Mouse (Mus musculus): ENCODE results near the gene Begain.

Begain gene

GRCm38 (mm10) chr12:109053020-109053806 is 14.8 kb downstream of the Begain start:
- no peak for DNase-seq (ENCODE audit: low spot score)

GRCm38 (mm10) chr12:109049949-109050348 is 18.1 kb downstream of the Begain start:
- DNase-seq (ENCODE audit: low spot score), result no peak

GRCm38 (mm10) chr12:109045581-109045980 is 22.4 kb downstream of the Begain start:
- no peak for DNase-seq (ENCODE audit: low spot score)

GRCm38 (mm10) chr12:109044497-109044896 is 23.5 kb downstream of the Begain start:
- peak; percentile 24 for DNase-seq (ENCODE audit: low spot score)

- no peak for DNase-seq (ENCODE audit: low spot score)
These were observed 28.7 kb downstream of the Begain start for GRCm38 (mm10) chr12:109039311-109039710.

- DNase-seq (ENCODE audit: low spot score), result peak; percentile 61
These were observed 29.7 kb downstream of the Begain start for GRCm38 (mm10) chr12:109038179-109038819.

- DNase-seq (ENCODE audit: low spot score), result no peak
These were observed 31.0 kb downstream of the Begain start for GRCm38 (mm10) chr12:109037026-109037425.

- DNase-seq (ENCODE audit: low spot score), result no peak
These were observed 44.2 kb downstream of the Begain start for GRCm38 (mm10) chr12:109023780-109024179.

- DNase-seq (ENCODE audit: low spot score), result no peak
These were observed 45.1 kb downstream of the Begain start for GRCm38 (mm10) chr12:109022966-109023365.

- no peak for DNase-seq (ENCODE audit: low spot score)
These were observed 45.8 kb downstream of the Begain start for GRCm38 (mm10) chr12:109022181-109022691.

- DNase-seq (ENCODE audit: low spot score), result no peak
These were observed 57.9 kb downstream of the Begain start for GRCm38 (mm10) chr12:109010070-109010649.

GRCm38 (mm10) chr12:109002978-109003377 is 65.0 kb downstream of the Begain start:
- no peak for DNase-seq (ENCODE audit: low spot score)

GRCm38 (mm10) chr12:108997249-108997648 is 70.8 kb downstream of the Begain start:
- DNase-seq (ENCODE audit: low spot score), result no peak

- no peak for DNase-seq (ENCODE audit: low spot score)
These were observed 71.9 kb downstream of the Begain start for GRCm38 (mm10) chr12:108995976-108996636.

GRCm38 (mm10) chr12:108994436-108995031 is 73.5 kb downstream of the Begain start:
- peak; percentile 40 for DNase-seq (ENCODE audit: low spot score)

- DNase-seq (ENCODE audit: low spot score), result no peak
These were observed 75.0 kb downstream of the Begain start for GRCm38 (mm10) chr12:108993046-108993445.

GRCm38 (mm10) chr12:108990425-108990824 is 77.6 kb downstream of the Begain start:
- no peak for DNase-seq (ENCODE audit: low spot score)

- DNase-seq (ENCODE audit: low spot score), result no peak
These were observed 80.6 kb downstream of the Begain start for GRCm38 (mm10) chr12:108987448-108987847.

- no peak for DNase-seq (ENCODE audit: low spot score)
These were observed 83.0 kb downstream of the Begain start for GRCm38 (mm10) chr12:108985025-108985424.

GRCm38 (mm10) chr12:108984471-108984870 is 83.5 kb downstream of the Begain start:
- DNase-seq (ENCODE audit: low spot score), result no peak

- no peak for DNase-seq (ENCODE audit: low spot score)
These were observed 84.5 kb downstream of the Begain start for GRCm38 (mm10) chr12:108983496-108983895.

- DNase-seq (ENCODE audit: low spot score), result no peak
These were observed 85.4 kb downstream of the Begain start for GRCm38 (mm10) chr12:108982684-108982960.
